In genomic region chr14:76415781-76416301, GRCm38 (mm10) we compare ENCODE assay signal across 8 mouse cellular contexts. TPM values are rescaled to one million over a fixed set of nuclear protein-coding genes. Genes with fewer than 3 reads are reported as not detected.
DNase-seq lines count a peak whose midpoint lies in the region; ATAC-seq and TF ChIP-seq lines count a peak whose summit lies in the region.

No protein-coding gene starts in this region.

- no peak for TF ChIP-seq POLR2A in liver, adult 2 months (IDR thresholded peaks at IDR 0.05; ENCODE audit: extremely low read depth, insufficient read depth, low read length)
- no peak for TF ChIP-seq POLR2A in testis, adult 2 months (IDR thresholded peaks at IDR 0.05; ENCODE audit: control insufficient read depth, low read depth, low read length)

- H3K9me3 ChIP-seq in kidney, embryonic 14.5 days (ENCODE audit: control insufficient read depth, low read length) = no peaks in the 10 kb centered on the region
- H3K9me3 ChIP-seq in midbrain, embryonic 16.5 days (replicated peaks; ENCODE audit: control insufficient read depth, low read length, poor library complexity, severe bottlenecking) = no peaks in the 10 kb centered on the region

- peak; percentile 10 to 16 for DNase-seq in spleen, postnatal 36 days (ENCODE audit: low spot score in 2 of 2)
- DNase-seq in spleen, adult 12 weeks (ENCODE audit: low spot score) = no peak
- peak; percentile 48 for DNase-seq in embryo, embryonic 11.5 days (ENCODE audit: low read depth, low spot score)
- peak; percentile 39 to 40 for DNase-seq in heart, adult 9 months (ENCODE audit: low spot score in 2 of 2)
- no peak for DNase-seq in liver, adult 2 months (ENCODE audit: extremely low read depth, low read depth, low spot score)

- H3K9ac ChIP-seq in kidney, embryonic 14.5 days (ENCODE audit: low read depth, low read length) = peak overlapping the region; percentile 98
- H3K9ac ChIP-seq in liver, adult 2 months (ENCODE audit: low read depth, low read length) = peak overlapping the region; percentile 13; the same call in 1 of the 2 replicates
- H3K9ac ChIP-seq in midbrain, embryonic 16.5 days (ENCODE audit: low read depth, low read length) = peak overlapping the region; percentile 99

- no peaks in the 10 kb centered on the region for H3K27me3 ChIP-seq in kidney, embryonic 14.5 days (ENCODE audit: control insufficient read depth, insufficient read depth, low read length)
- peaks cover 11% of the 10 kb centered on the region for H3K27me3 ChIP-seq in liver, adult 2 months (ENCODE audit: control insufficient read depth, insufficient read depth, low read length)
- H3K27me3 ChIP-seq in midbrain, embryonic 16.5 days (ENCODE audit: control insufficient read depth, insufficient read depth, low read depth, low read length) = no peaks in the 10 kb centered on the region
- H3K27me3 ChIP-seq in testis, adult 2 months (ENCODE audit: control insufficient read depth, insufficient read depth, low read length) = no peaks in the 10 kb centered on the region

- peak overlapping the region; percentile 98 for H3K27ac ChIP-seq in kidney, embryonic 14.5 days (ENCODE audit: low read depth, low read length)
- no peak overlapping the region for H3K27ac ChIP-seq in liver, adult 2 months (replicated peaks; ENCODE audit: insufficient read depth, low read depth, low read length)
- H3K27ac ChIP-seq in midbrain, embryonic 16.5 days (ENCODE audit: low read length) = peak overlapping the region; percentile 100
- peak overlapping the region; percentile 43 for H3K27ac ChIP-seq in testis, adult 2 months (ENCODE audit: control insufficient read depth, insufficient read depth, low read depth, low read length)

- H3K4me1 ChIP-seq in kidney, embryonic 14.5 days (ENCODE audit: control insufficient read depth, insufficient read depth, low read length) = peaks cover 46% of the 10 kb centered on the region
- no peaks in the 10 kb centered on the region for H3K4me1 ChIP-seq in liver, adult 2 months (ENCODE audit: control insufficient read depth, insufficient read depth, low read length)
- peaks cover 45% of the 10 kb centered on the region for H3K4me1 ChIP-seq in midbrain, embryonic 16.5 days (ENCODE audit: control insufficient read depth, insufficient read depth, low read length)
- peaks cover 18% of the 10 kb centered on the region for H3K4me1 ChIP-seq in testis, adult 2 months (ENCODE audit: control insufficient read depth, insufficient read depth, low read length)

- WGBS in kidney, embryonic 14.5 days = under 1% methylated on average over 30 of the region's 38 CpGs
- 5% methylated on average over 34 of the region's 38 CpGs for WGBS in liver, adult 2 months
- under 1% methylated on average over 34 of the region's 38 CpGs for WGBS in midbrain, embryonic 16.5 days

- H3K79me2 ChIP-seq in liver, adult 2 months (ENCODE audit: control insufficient read depth, insufficient read depth, low read length) = no peaks in the 10 kb centered on the region

- H3K4me3 ChIP-seq in kidney, embryonic 14.5 days (ENCODE audit: low read length) = peak overlapping the region; percentile 80
- H3K4me3 ChIP-seq in liver, adult 2 months (ENCODE audit: insufficient read depth, low read depth, low read length) = peak overlapping the region; percentile 60
- H3K4me3 ChIP-seq in midbrain, embryonic 16.5 days (ENCODE audit: low read depth, low read length) = peak overlapping the region; percentile 98
- peak overlapping the region; percentile 90 for H3K4me3 ChIP-seq in testis, adult 2 months (ENCODE audit: control insufficient read depth, low read depth, low read length)

- peak overlapping the region; percentile 86 for H3K4me2 ChIP-seq in kidney, embryonic 14.5 days (replicated peaks; ENCODE audit: low read depth, low read length)
- peak overlapping the region; percentile 88 for H3K4me2 ChIP-seq in midbrain, embryonic 16.5 days (ENCODE audit: low read length)

- TF ChIP-seq CTCF in liver, adult 2 months (IDR thresholded peaks at IDR 0.05; ENCODE audit: low read depth, low read length) = no peak
- no peak for TF ChIP-seq CTCF in testis, adult 2 months (IDR thresholded peaks at IDR 0.05; ENCODE audit: control insufficient read depth, insufficient read depth, insufficient replicate concordance, low read depth, low read length)

- peaks cover 23% of the 10 kb centered on the region for H3K36me3 ChIP-seq in kidney, embryonic 14.5 days (ENCODE audit: control insufficient read depth, insufficient read depth, low read length)
- no peaks in the 10 kb centered on the region for H3K36me3 ChIP-seq in liver, adult 2 months (ENCODE audit: control insufficient read depth, insufficient read depth, low read length)
- H3K36me3 ChIP-seq in midbrain, embryonic 16.5 days (ENCODE audit: control insufficient read depth, insufficient read depth, low read length) = peaks cover 13% of the 10 kb centered on the region; the same call in 1 of the 2 replicates
- no peaks in the 10 kb centered on the region; the same call in none of the 2 replicates for H3K36me3 ChIP-seq in testis, adult 2 months (ENCODE audit: control insufficient read depth, insufficient read depth, low read length)

- no peak for ATAC-seq in kidney, embryonic 14.5 days (ENCODE audit: low FRiP score, low TSS enrichment)
- ATAC-seq in midbrain, embryonic 16.5 days = no peak

RNA-seq across cellular contexts. Expression of gene Tsc22d1, which starts 1.1 kb away (rescaled TPM):
- 844 and 1,016 TPM in 2 replicates for polyA plus RNA-seq in kidney, embryonic 14.5 days (2014; fragmentation: Nextera tagmentation; extraction: Ambion mirVana)
- total RNA-seq in liver, adult 2 months (2014; rRNA removed) = 25.6 and 33.3 TPM in 2 replicates
- polyA plus RNA-seq in liver, adult 2 months (2012; rRNA removed) = 28.3 and 60.1 TPM in 2 replicates
- polyA plus RNA-seq in midbrain, embryonic 16.5 days (2015; fragmentation: Nextera tagmentation; extraction: Ambion mirVana) = 738 and 762 TPM in 2 replicates
- polyA plus RNA-seq in testis, adult 2 months (2012; rRNA removed) = 174 and 198 TPM in 2 replicates

Comparison
In these comparisons a context has a peak if more than half of its experiments do, and no peak if none do; other contexts are left out.
1. DNase-seq: peak in spleen, postnatal 36 days (2 of 2), embryo, embryonic 11.5 days (single experiment) and heart, adult 9 months (2 of 2); none in spleen, adult 12 weeks (single experiment) and liver, adult 2 months (single experiment).
2. H3K9ac ChIP-seq: peak in every context shown above with its lines; median percentile 99 in midbrain, embryonic 16.5 days; 98 in kidney, embryonic 14.5 days; 13 in liver, adult 2 months.
3. Peak in every context shown above with its lines, with median percentiles within 50 percentile points of each other: H3K4me3 ChIP-seq.